Mouse (Mus musculus): Measurements from ENCODE around the gene Colq.

- TF ChIP-seq CTCF (IDR thresholded peaks at IDR 0.05; ENCODE audit: borderline replicate concordance, extremely low read depth, insufficient read depth, insufficient read length) (no peak), POLR2A (IDR thresholded peaks at IDR 0.05; ENCODE audit: borderline replicate concordance, extremely low read depth, insufficient read depth, insufficient read length, poor library complexity, severe bottlenecking) (no peak)
Measured at GRCm38 (mm10) chr14:31560886-31561285, 30.3 kb downstream of the Colq start.
